Mouse (Mus musculus) neutrophil, adult 65 days (primary cell): ENCODE results near the gene Folr2. TPM values are rescaled to one million over a fixed set of nuclear protein-coding genes. Genes with fewer than 3 reads are reported as not detected.

ENCODE experiments used
- total RNA-seq: library from RNA; stranded (reverse); gene quantifications from 2 replicates; pipeline ENCODE4 v1.2.4, GENCODE M21; 2023

Folr2 gene
- 1.5 TPM in 1 of 2 replicates, not detected in the other for total RNA-seq

GRCm38 (mm10) chr7:101857094-101857493 is at the start of gene Folr2:
TSS of gene Folr2 (minus strand) at chr7:101857194.

GRCm38 (mm10) chr7:101906287-101906681 is 49.3 kb upstream of the Folr2 start, which contains the start of gene Tomt:
TSS of gene Tomt (minus strand) at chr7:101906359.

GRCm38 (mm10) chr7:101905561-101906286 is 48.7 kb upstream of the Folr2 start, which contains the start of gene Lamtor1:
TSS of gene Lamtor1 (plus strand) at chr7:101905904.

GRCm38 (mm10) chr7:101870629-101871028 is 13.6 kb upstream of the Folr2 start, which contains the start of gene Folr1:
TSS of gene Folr1 (minus strand) at chr7:101870788.

GRCm38 (mm10) chr7:101863415-101863814 is 6.4 kb upstream of the Folr2 start, which contains the start of gene Anapc15:
TSS of gene Anapc15 (plus strand) at chr7:101863715.

GRCm38 (mm10) chr7:101837606-101838471 is 19.2 kb downstream of the Folr2 start, which contains the start of gene Inppl1:
TSS of gene Inppl1 (minus strand) at chr7:101838229.

GRCm38 (mm10) chr7:101817861-101818401 is 39.1 kb downstream of the Folr2 start, which contains the start of gene Phox2a:
TSS of gene Phox2a (plus strand) at chr7:101818313.

Other genes starting within 250 kb of the Folr2 start
- 9.7 and 9.9 TPM in 2 replicates for gene Clpb, start 193.6 kb downstream of the Folr2 start, total RNA-seq
- not detected in 2 replicates for gene Phox2a, start 38.9 kb downstream of the Folr2 start, total RNA-seq
- 14.9 and 24.8 TPM in 2 replicates for gene Inppl1, start 19.0 kb downstream of the Folr2 start, total RNA-seq
- 40.4 and 44.1 TPM in 2 replicates for gene Anapc15, start 6.5 kb upstream of the Folr2 start, total RNA-seq
- not detected in 2 replicates for gene Folr1, start 13.6 kb upstream of the Folr2 start, total RNA-seq
- gene Lamtor1, start 48.7 kb upstream of the Folr2 start, total RNA-seq, result 97.8 and 108 TPM in 2 replicates
- gene Tomt, start 49.2 kb upstream of the Folr2 start, total RNA-seq, result 0.18 TPM in 1 of 2 replicates, not detected in the other
- gene Lrrc51, start 76.7 kb upstream of the Folr2 start, total RNA-seq, result 0.51 and 1.1 TPM in 2 replicates
- gene Numa1, start 76.9 kb upstream of the Folr2 start, total RNA-seq, result 91.4 and 106 TPM in 2 replicates
- 28.7 and 30.3 TPM in 2 replicates for gene Il18bp, start 161.5 kb upstream of the Folr2 start, total RNA-seq
- gene Rnf121, start 208.3 kb upstream of the Folr2 start, total RNA-seq, result 12.0 and 16.0 TPM in 2 replicates
- gene Xndc1, start 208.3 kb upstream of the Folr2 start, total RNA-seq, result 6.9 and 8.8 TPM in 2 replicates
- 0.54 and 1.1 TPM in 2 replicates for gene Xntrpc, start 208.5 kb upstream of the Folr2 start, total RNA-seq
- gene Trpc2, start 225.9 kb upstream of the Folr2 start, total RNA-seq, result 0.22 and 0.45 TPM in 2 replicates
- not detected in 2 replicates for gene Art1, start 244.5 kb upstream of the Folr2 start, total RNA-seq